Mouse (Mus musculus) ES-Bruce4 (cell line): ENCODE measurements at regions not wholly inside any gene's neighbourhood (a gene's known extent, or its start where the extent isn't known, plus 50 kb on each side); places are given as distances from the start of the nearest gene placed in this dataset.

ENCODE experiments used
- H3K27ac ChIP-seq: 2 replicates; pipeline ENCODE4 v1.5.1; 2012; ENCODE audit warnings: low read length, inconsistent platforms; ENCODE audit not compliant: insufficient read depth
- H3K27me3 ChIP-seq: 2 replicates; pipeline ENCODE4 v1.6.1; 2012; ENCODE audit warnings: mild to moderate bottlenecking, low read length, inconsistent platforms; ENCODE audit not compliant: control insufficient read depth, poor library complexity, insufficient read depth, severe bottlenecking
- H3K36me3 ChIP-seq: 2 replicates; pipeline ENCODE4 v1.6.1; 2012; ENCODE audit warnings: inconsistent platforms, mild to moderate bottlenecking, low read length, moderate library complexity; ENCODE audit not compliant: control insufficient read depth, poor library complexity, insufficient read depth, severe bottlenecking
- H3K4me1 ChIP-seq: one replicate; pipeline ENCODE4 v1.8.1; 2011; ENCODE audit warnings: low read length; ENCODE audit not compliant: control insufficient read depth, insufficient read depth
- H3K4me3 ChIP-seq: 2 replicates; pipeline ENCODE4 v1.5.1; 2011; ENCODE audit warnings: low read depth, mild to moderate bottlenecking, low read length
- H3K9ac ChIP-seq: 2 replicates; pipeline ENCODE4 v1.6.1; 2012; ENCODE audit warnings: low read depth, mild to moderate bottlenecking, inconsistent platforms; ENCODE audit not compliant: poor library complexity, severe bottlenecking
- H3K9me3 ChIP-seq: replicated peaks from 2 replicates; pipeline ENCODE4 v1.6.1; 2012; ENCODE audit warnings: mild to moderate bottlenecking, low read length, inconsistent platforms; ENCODE audit not compliant: control insufficient read depth, poor library complexity, insufficient read depth, severe bottlenecking
- CTCF ChIP-seq: IDR thresholded peaks from one replicate; pipeline ENCODE4 v1.8.1; 2011; ENCODE audit warnings: low read depth, low read length
- EP300 ChIP-seq: IDR thresholded peaks from 2 replicates; pipeline ENCODE4 v1.6.1; 2011; ENCODE audit warnings: low read depth, low read length; ENCODE audit not compliant: insufficient read depth
- POLR2A ChIP-seq: IDR thresholded peaks from one replicate; pipeline ENCODE4 v1.8.1; 2011; ENCODE audit warnings: low read length; ENCODE audit not compliant: insufficient read depth

- H3K9ac ChIP-seq: no peak overlapping the region
- H3K27me3 ChIP-seq: no peaks in the 10 kb centered on the region; the same call in 1 of the 2 replicates
- H3K9me3 ChIP-seq: no peaks in the 10 kb centered on the region
- H3K27ac ChIP-seq: no peak overlapping the region
- H3K36me3 ChIP-seq: no peaks in the 10 kb centered on the region
- no peak for TF ChIP-seq CTCF
- TF ChIP-seq EP300: no peak
- H3K4me1 ChIP-seq: no peaks in the 10 kb centered on the region
- H3K4me3 ChIP-seq: no peak overlapping the region
Observed at GRCm38 (mm10) chr14:46015682-46016400, 357.9 kb upstream of the Ddhd1 start.

DNA sequence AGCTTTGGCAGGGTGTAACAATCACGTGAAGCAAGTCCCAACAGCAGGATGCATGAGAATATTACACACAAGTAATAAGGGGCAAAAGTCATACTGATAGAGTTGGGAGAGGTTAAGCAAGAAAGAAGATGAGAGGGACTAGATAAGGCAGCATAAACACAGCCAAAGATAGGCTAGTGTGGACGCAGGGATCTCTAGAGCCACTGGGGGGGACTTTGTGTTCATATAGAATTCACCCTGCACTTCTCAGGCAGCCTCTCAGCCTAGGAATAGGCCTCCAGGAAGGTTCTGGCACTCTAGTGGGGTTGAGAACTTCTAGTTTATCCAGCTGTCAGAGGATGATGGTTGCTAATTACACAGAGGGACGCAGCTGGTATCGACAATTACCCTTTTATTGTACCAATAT is 358.8 kb upstream of the Ddhd1 start:
- no peak overlapping the region for H3K4me3 ChIP-seq
- H3K9me3 ChIP-seq: no peaks in the 10 kb centered on the region
- no peaks in the 10 kb centered on the region; the same call in 1 of the 2 replicates for H3K27me3 ChIP-seq
- no peaks in the 10 kb centered on the region for H3K4me1 ChIP-seq
- no peaks in the 10 kb centered on the region for H3K36me3 ChIP-seq
- no peak for TF ChIP-seq POLR2A
- TF ChIP-seq CTCF: no peak
- TF ChIP-seq EP300: no peak
- H3K27ac ChIP-seq: no peak overlapping the region
- no peak overlapping the region for H3K9ac ChIP-seq

DNA sequence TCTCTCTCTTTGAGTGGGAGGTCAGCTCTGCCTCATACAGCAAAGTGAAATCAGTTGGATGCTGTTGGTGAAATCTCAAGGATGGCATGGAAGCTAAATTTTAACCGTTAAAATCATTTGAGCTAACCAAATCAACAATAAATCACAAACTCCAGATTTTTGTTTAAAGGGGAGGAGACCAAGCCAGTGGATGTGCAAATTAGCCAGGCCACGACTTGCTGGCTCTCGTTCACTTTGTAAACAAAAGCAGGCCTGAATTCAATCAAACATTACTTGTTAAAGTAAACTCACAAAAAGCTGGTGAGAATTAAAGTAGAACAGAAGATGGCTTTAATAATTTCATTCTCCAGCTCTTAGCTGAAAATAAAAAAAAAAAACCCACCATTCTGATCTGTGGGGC is 359.3 kb upstream of the Ddhd1 start:
- no peak for TF ChIP-seq POLR2A
- no peak for TF ChIP-seq EP300
- TF ChIP-seq CTCF: no peak
- H3K36me3 ChIP-seq: no peaks in the 10 kb centered on the region
- no peak overlapping the region for H3K27ac ChIP-seq
- H3K9me3 ChIP-seq: no peaks in the 10 kb centered on the region
- H3K4me1 ChIP-seq: no peaks in the 10 kb centered on the region
- no peaks in the 10 kb centered on the region; the same call in 1 of the 2 replicates for H3K27me3 ChIP-seq
- no peak overlapping the region for H3K9ac ChIP-seq
- H3K4me3 ChIP-seq: no peak overlapping the region

DNA sequence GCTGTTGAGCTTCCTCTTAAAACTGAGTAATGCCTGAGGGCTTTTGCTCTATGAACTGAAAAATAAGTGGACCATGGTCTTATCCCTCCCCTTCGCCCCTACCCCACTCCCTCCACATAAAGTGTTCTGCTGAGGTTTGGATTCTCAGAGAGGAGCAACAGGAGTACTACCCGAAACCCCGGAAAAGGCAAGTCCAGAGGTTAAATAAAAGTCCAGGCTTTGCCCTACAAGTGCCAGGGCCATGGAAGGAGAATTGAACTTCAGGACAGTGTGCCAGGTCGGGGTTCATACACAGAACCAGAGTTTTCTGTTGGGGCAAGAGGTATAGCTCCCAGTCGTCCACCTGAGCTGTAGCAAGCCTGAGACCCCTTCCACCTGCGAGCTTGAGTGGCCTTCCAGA is 360.0 kb upstream of the Ddhd1 start:
- Histone ChIP-seq H3K9ac (no peak overlapping the region), H3K36me3 (no peaks in the 10 kb centered on the region), H3K9me3 (no peaks in the 10 kb centered on the region), H3K4me1 (no peaks in the 10 kb centered on the region), H3K27me3 (no peaks in the 10 kb centered on the region; the same call in 1 of the 2 replicates), H3K27ac (no peak overlapping the region), H3K4me3 (no peak overlapping the region)
- no peak for TF ChIP-seq CTCF
- no peak for TF ChIP-seq EP300
- no peak for TF ChIP-seq POLR2A

GRCm38 (mm10) chr14:46019240-46020025 is 359.8 kb upstream of the Gm15217 start:
- Histone ChIP-seq H3K36me3 (no peaks in the 10 kb centered on the region), H3K4me1 (no peaks in the 10 kb centered on the region), H3K27me3 (no peaks in the 10 kb centered on the region; the same call in 1 of the 2 replicates), H3K27ac (no peak overlapping the region), H3K9ac (no peak overlapping the region), H3K4me3 (no peak overlapping the region), H3K9me3 (no peaks in the 10 kb centered on the region)
- TF ChIP-seq EP300 (no peak), POLR2A (no peak), CTCF (no peak)

GRCm38 (mm10) chr14:46034301-46034700 is 344.9 kb upstream of the Gm15217 start:
- Histone ChIP-seq H3K27ac (no peak overlapping the region), H3K9ac (no peak overlapping the region), H3K4me3 (no peak overlapping the region), H3K9me3 (no peaks in the 10 kb centered on the region), H3K27me3 (no peaks in the 10 kb centered on the region), H3K36me3 (no peaks in the 10 kb centered on the region), H3K4me1 (no peaks in the 10 kb centered on the region)
- no peak for TF ChIP-seq POLR2A
- no peak for TF ChIP-seq CTCF
- no peak for TF ChIP-seq EP300
